Mouse (Mus musculus): ENCODE measurements around the gene Gon4l. TPM values are rescaled to one million over a fixed set of nuclear protein-coding genes. Genes with fewer than 3 reads are reported as not detected.
"Not testable (repeated sequence)": the region's sequence is repeated elsewhere in the genome, so short reads cannot be mapped to it uniquely, and the experiment has no call there.

The Gon4l gene
- 16.1 and 16.6 TPM in 2 replicates for polyA plus RNA-seq (2016; fragmentation: Nextera tagmentation; extraction: Ambion mirVana)

GRCm38 (mm10) chr3:88834951-88835491 lies at the start of gene Gon4l:
TSS of gene Gon4l (plus strand) at chr3:88835231.
- H3K4me3 ChIP-seq = peak within 1 kb of the TSS; percentile 42
- H3K27me3 ChIP-seq (replicated peaks); H3K4me1 ChIP-seq; H3K9me3 ChIP-seq: not testable (repeated sequence)
- H3K36me3 ChIP-seq = peaks cover 11% of the 10 kb centered on the region
- H3K27ac ChIP-seq = peak within 1 kb of the TSS; percentile 70
- peak; percentile 22 for ATAC-seq (ENCODE audit: low FRiP score, low read depth)
- peak within 1 kb of the TSS; percentile 51 for H3K4me2 ChIP-seq (replicated peaks)
- WGBS = 3% methylated on average over 32 of the region's 39 CpGs
- peak within 1 kb of the TSS; percentile 53; the same call in 1 of the 2 replicates for H3K9ac ChIP-seq

- WGBS = 87% methylated on average over 1 of the region's 4 CpGs
- not testable (repeated sequence) for H3K27ac ChIP-seq; H3K9me3 ChIP-seq; H3K9ac ChIP-seq; H3K4me2 ChIP-seq (replicated peaks); H3K4me3 ChIP-seq; H3K27me3 ChIP-seq (replicated peaks); H3K36me3 ChIP-seq; H3K4me1 ChIP-seq; ATAC-seq (ENCODE audit: low FRiP score, low read depth)
These were observed 48.7 kb upstream of the Gon4l start for GRCm38 (mm10) chr3:88786323-88786722.

GRCm38 (mm10) chr3:88786805-88787204 lies 48.2 kb upstream of the Gon4l start:
- WGBS = no CpG with 5 or more reads among the region's 8 CpGs
- not testable (repeated sequence) for H3K4me1 ChIP-seq; H3K27ac ChIP-seq; H3K9ac ChIP-seq; H3K4me2 ChIP-seq (replicated peaks); H3K36me3 ChIP-seq; ATAC-seq (ENCODE audit: low FRiP score, low read depth); H3K27me3 ChIP-seq (replicated peaks); H3K4me3 ChIP-seq; H3K9me3 ChIP-seq

- WGBS = 89% methylated on average over 3 of the region's 4 CpGs
- ATAC-seq (ENCODE audit: low FRiP score, low read depth) = not testable (repeated sequence)
These were observed 47.0 kb upstream of the Gon4l start for GRCm38 (mm10) chr3:88788033-88788432.

GRCm38 (mm10) chr3:88797507-88797906 lies 37.5 kb upstream of the Gon4l start:
- not testable (repeated sequence) for H3K4me3 ChIP-seq; H3K36me3 ChIP-seq; ATAC-seq (ENCODE audit: low FRiP score, low read depth); H3K9ac ChIP-seq; H3K4me1 ChIP-seq; H3K27me3 ChIP-seq (replicated peaks); H3K4me2 ChIP-seq (replicated peaks); H3K9me3 ChIP-seq; H3K27ac ChIP-seq
- 87% methylated on average over 6 of the region's 6 CpGs for WGBS

More at GRCm38 (mm10) chr3:88788033-88788432, 47.0 kb upstream of the Gon4l start:
- not testable (repeated sequence) for H3K4me1 ChIP-seq; H3K4me3 ChIP-seq; H3K36me3 ChIP-seq; H3K27me3 ChIP-seq (replicated peaks); H3K27ac ChIP-seq; H3K9me3 ChIP-seq; H3K9ac ChIP-seq; H3K4me2 ChIP-seq (replicated peaks)

DNA sequence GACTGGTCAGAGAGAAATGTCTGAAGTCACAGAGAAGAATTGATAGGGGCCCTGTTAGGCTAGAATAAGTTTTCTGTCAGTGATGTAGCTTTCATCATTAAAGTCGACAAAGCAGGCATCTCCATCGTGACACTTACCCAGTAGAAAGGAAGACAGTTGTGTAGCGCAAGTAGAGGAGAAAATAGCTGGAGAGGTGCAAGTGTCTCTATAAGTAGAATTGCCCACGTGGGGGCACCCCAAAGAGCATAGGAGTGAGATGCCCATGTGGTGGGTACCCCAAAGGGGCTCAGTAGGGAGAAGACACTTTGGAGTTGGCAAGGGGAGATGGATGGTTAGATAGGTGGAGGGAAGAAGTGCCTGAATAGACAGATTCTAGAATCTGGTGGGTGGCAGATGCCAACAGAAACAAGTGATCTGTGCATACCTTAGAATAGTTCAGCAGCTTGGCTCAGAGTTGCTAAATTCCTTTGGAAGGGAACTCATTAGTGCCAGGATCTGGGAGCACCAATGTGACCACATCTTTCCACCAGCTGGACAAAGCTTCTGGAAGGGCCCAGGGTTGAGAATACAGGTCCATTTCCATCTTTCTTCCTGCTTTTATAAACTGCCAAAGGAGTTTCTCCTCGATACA lies 31.0 kb upstream of the Gon4l start:
- H3K4me2 ChIP-seq (replicated peaks) = no peak overlapping the region
- ATAC-seq (ENCODE audit: low FRiP score, low read depth) = no peak
- no peak overlapping the region for H3K4me3 ChIP-seq
- WGBS = 86% methylated on average over 5 of the region's 5 CpGs
- no peak overlapping the region for H3K9ac ChIP-seq
- no peaks in the 10 kb centered on the region for H3K9me3 ChIP-seq
- H3K27me3 ChIP-seq (replicated peaks) = no peaks in the 10 kb centered on the region
- peaks cover 21% of the 10 kb centered on the region; the same call in 1 of the 2 replicates for H3K36me3 ChIP-seq
- H3K4me1 ChIP-seq = no peaks in the 10 kb centered on the region
- no peak overlapping the region for H3K27ac ChIP-seq

DNA sequence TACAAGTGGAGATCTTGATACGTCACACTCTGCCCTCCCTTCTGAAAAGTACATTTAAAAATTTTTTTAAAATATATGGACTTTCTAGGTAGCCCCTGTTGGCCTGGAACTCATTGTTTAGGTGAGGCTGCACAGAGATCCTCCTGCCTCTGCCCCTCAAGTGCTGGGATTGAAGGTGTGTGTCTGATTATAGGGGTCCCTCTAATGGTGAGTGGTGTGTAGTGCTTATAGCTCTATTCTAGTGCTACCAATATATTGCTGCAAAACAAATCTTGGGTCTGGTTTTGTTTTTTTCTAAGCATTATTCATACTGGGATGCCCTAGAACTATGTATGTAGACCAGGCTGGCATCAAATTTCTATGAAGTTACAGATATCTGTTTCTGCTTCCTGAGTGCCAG lies 9.3 kb upstream of the Gon4l start:
- 94% methylated on average over 1 of the region's 1 CpGs for WGBS
- H3K27me3 ChIP-seq (replicated peaks) = no peaks in the 10 kb centered on the region
- H3K4me1 ChIP-seq = no peaks in the 10 kb centered on the region

GRCm38 (mm10) chr3:88827231-88827630 lies 7.8 kb upstream of the Gon4l start:
- Histone ChIP-seq H3K9ac (no peak overlapping the region), H3K27ac (no peak overlapping the region), H3K27me3 (replicated peaks) (no peaks in the 10 kb centered on the region), H3K36me3 (peaks cover 23% of the 10 kb centered on the region), H3K4me2 (replicated peaks) (no peak overlapping the region), H3K4me1 (no peaks in the 10 kb centered on the region), H3K4me3 (no peak overlapping the region), H3K9me3 (no peaks in the 10 kb centered on the region)
- ATAC-seq (ENCODE audit: low FRiP score, low read depth) = no peak
- 95% methylated on average over 9 of the region's 9 CpGs for WGBS

More for the DNA sequence above, 9.3 kb upstream of the Gon4l start:
- H3K9ac ChIP-seq = no peak overlapping the region
- H3K4me2 ChIP-seq (replicated peaks) = no peak overlapping the region
- H3K9me3 ChIP-seq = no peaks in the 10 kb centered on the region
- H3K36me3 ChIP-seq = peaks cover 27% of the 10 kb centered on the region
- no peak overlapping the region for H3K4me3 ChIP-seq
- H3K27ac ChIP-seq = no peak overlapping the region
- ATAC-seq (ENCODE audit: low FRiP score, low read depth) = no peak

- not testable (repeated sequence) for H3K9me3 ChIP-seq
- H3K9ac ChIP-seq = peak overlapping the region; percentile 66
- under 1% methylated on average over 22 of the region's 28 CpGs for WGBS
These were observed 3.6 kb upstream of the Gon4l start for GRCm38 (mm10) chr3:88831177-88832121.

GRCm38 (mm10) chr3:88832388-88832787 lies 2.6 kb upstream of the Gon4l start:
- 1% methylated on average over 14 of the region's 14 CpGs for WGBS
- Histone ChIP-seq H3K4me2 (replicated peaks) (0 out of 2 replicates have a peak overlapping the region, but pooled peaks have one; percentile 34), H3K4me3 (peak overlapping the region; percentile 18; the same call in 1 of the 2 replicates)
- not testable (repeated sequence) for H3K9me3 ChIP-seq; H3K27ac ChIP-seq; H3K9ac ChIP-seq; H3K27me3 ChIP-seq (replicated peaks); H3K4me1 ChIP-seq; H3K36me3 ChIP-seq
- peak; percentile 73 for ATAC-seq (ENCODE audit: low FRiP score, low read depth)

More at GRCm38 (mm10) chr3:88831177-88832121, 3.6 kb upstream of the Gon4l start:
- not testable (repeated sequence) for H3K36me3 ChIP-seq; H3K27me3 ChIP-seq (replicated peaks); H3K4me1 ChIP-seq
- H3K4me2 ChIP-seq (replicated peaks) = peak overlapping the region; percentile 57
- H3K27ac ChIP-seq = peak overlapping the region; percentile 77
- H3K4me3 ChIP-seq = peak overlapping the region; percentile 47
- ATAC-seq (ENCODE audit: low FRiP score, low read depth) = peak; percentile 81

DNA sequence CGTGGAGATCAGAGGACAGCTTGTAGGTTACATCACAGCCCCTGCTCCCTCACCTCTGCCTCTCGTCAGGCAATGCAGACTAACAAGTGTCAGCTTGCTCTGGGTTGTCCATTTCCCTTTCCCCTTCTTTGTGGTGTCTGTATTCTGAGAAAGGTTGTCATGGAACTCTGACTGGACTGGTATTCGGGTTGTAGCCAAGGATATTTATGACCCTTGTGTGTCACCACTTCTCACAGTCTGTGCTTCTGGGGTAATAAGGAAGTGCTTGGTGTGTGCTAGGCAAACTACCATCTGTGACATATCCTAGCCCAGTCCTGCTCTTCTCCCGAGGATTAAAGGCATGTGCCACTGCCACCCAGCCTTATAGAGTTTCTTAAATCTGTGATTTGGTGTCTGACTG lies 14.1 kb downstream of the Gon4l start:
- no peak for ATAC-seq (ENCODE audit: low FRiP score, low read depth)
- H3K4me2 ChIP-seq (replicated peaks) = no peak overlapping the region
- H3K4me1 ChIP-seq = no peaks in the 10 kb centered on the region
- H3K27ac ChIP-seq = no peak overlapping the region
- 85% methylated on average over 4 of the region's 4 CpGs for WGBS
- H3K9ac ChIP-seq = no peak overlapping the region
- peaks cover 31% of the 10 kb centered on the region for H3K36me3 ChIP-seq
- H3K9me3 ChIP-seq = no peaks in the 10 kb centered on the region
- no peak overlapping the region for H3K4me3 ChIP-seq
- no peaks in the 10 kb centered on the region for H3K27me3 ChIP-seq (replicated peaks)

DNA sequence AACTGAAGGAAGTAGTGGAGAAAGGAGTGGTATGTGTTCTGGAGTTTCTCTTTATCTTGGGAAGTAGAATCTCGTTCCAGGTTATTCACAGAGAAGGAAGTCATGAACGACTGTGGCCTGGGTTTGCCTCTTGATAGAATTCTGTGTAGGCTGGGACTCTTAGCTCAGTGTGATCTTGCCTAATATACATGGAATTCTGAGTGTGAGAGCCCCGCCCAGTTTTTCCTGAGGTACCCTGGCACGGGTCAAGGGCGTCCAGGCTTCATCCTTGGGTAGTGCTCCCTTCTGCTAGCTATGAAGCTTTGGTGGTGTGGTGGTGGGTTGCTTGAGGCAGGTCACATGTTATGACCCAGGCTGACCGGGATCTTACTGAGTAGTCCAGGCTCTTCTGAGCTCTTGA lies 20.8 kb downstream of the Gon4l start:
- Histone ChIP-seq H3K9me3 (no peaks in the 10 kb centered on the region), H3K4me2 (replicated peaks) (no peak overlapping the region), H3K4me1 (no peaks in the 10 kb centered on the region), H3K27me3 (replicated peaks) (no peaks in the 10 kb centered on the region), H3K27ac (no peak overlapping the region), H3K4me3 (no peak overlapping the region), H3K36me3 (peaks cover 64% of the 10 kb centered on the region), H3K9ac (no peak overlapping the region)
- no peak for ATAC-seq (ENCODE audit: low FRiP score, low read depth)
- WGBS = 91% methylated on average over 6 of the region's 6 CpGs
